Mouse (Mus musculus): ENCODE measurements around the gene Rftn1. TPM values are rescaled to one million over a fixed set of nuclear protein-coding genes. Genes with fewer than 3 reads are reported as not detected.

The Rftn1 gene
- total RNA-seq, 1 experiment from 2014 or later, result 68.2 TPM

DNA sequence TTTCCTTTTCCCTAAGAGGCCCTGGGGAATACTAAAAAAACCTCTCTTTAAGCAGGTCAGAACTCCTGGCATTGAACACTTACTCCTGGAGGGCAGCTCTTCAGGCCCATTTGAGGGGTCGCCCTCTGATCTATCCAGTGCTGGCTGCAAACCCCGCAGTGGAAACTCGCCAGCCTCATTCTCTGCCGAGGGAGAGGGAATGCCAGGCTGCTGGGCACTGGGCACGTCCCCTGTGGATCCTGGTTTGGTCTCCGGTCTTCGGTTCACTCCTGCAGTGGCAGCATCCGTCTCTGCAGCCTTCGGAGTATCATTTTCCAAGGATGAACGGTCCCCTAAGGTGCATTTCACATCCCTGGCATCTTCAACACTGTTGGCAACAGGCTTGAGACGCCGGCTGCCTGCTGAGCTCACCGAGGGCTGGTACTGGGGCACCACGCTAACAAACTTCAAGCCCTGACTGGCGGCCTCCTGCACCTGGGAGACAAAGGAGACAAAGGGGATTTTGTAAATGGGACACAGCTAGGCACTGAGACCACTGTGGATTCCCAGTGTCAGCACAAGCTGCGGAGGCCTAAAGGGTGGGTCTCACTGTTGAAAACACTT is 135.2 kb downstream of the Rftn1 start:
- no peak for ATAC-seq (replicated peaks; ENCODE audit: insufficient number of reproducible peaks, low FRiP score, low TSS enrichment, poor library complexity, severe bottlenecking)

DNA sequence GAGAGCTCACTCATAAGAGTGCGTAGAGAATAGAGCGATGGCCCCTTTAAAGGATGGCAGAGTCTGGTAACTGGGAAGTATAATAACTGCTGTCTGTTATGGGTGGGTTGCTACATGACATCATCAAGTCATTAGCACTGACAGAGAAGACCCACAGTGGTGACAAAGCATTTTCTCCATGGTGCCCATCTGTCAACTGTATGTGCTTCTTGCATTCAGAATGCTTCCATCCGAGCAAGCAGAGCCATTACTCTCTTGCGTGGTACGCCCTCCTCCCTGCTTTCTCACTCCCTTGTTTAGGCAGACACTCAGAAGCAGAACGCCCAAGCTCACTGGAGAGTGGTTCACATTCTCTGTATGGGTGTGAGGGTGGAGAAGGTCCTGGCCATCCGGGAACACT is 135.9 kb downstream of the Rftn1 start:
- no peak for ATAC-seq (replicated peaks; ENCODE audit: insufficient number of reproducible peaks, low FRiP score, low TSS enrichment, poor library complexity, severe bottlenecking)

DNA sequence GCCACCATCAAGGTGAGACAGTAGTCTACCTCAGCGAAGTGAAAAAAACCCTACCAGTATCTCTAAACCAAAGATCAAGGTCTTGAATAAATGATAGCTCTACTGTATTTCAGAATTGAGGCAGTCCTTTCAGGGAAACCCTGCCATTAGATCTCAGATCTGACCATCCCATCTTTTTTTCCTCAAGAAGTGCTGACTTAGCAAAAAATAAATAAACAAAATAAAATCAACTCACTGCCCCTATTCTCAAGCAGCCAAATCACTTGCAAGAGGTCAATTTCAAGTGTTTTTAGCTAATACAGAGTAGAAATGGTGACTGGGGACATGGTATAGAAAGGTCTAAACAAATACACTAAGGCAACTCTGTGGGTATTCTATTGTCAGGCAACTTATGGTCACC is 136.5 kb downstream of the Rftn1 start:
- no peak for ATAC-seq (replicated peaks; ENCODE audit: insufficient number of reproducible peaks, low FRiP score, low TSS enrichment, poor library complexity, severe bottlenecking)

DNA sequence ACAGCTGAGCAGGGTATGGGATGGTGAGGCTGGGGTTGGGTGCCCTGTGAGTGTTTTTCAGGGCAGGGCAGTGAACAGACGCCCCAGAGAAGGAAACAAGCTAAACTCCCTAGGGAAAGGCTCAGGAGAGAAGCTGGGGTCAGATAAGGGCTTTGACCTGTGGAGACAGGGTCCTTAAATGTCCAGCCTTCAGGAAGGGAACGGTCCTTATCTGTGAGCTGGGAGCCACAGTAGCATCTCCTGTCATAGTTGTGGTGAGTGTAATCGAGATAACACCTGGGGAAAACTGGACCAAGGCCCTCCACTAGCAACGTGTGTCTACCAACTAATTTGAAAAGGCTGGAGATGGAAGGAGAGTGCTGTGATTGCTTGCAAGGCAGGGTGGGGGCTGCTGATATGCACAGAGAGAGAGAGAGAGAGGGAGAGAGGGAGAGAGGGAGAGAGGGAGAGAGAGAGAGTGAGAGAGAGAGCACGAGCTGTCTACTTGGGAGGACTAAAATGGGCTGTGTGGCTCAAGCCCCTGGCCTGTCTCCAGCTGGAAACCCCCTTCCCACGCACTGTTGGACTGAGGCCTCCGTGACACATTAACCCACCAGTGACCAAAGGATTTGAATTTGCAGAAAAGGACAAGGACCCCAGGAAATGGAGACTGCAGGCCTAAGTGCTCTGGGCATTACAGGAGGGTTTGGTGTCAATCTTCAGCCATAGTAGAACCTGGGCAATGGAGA is 137.6 kb downstream of the Rftn1 start:
- no peak for ATAC-seq (replicated peaks; ENCODE audit: insufficient number of reproducible peaks, low FRiP score, low TSS enrichment, poor library complexity, severe bottlenecking)

DNA sequence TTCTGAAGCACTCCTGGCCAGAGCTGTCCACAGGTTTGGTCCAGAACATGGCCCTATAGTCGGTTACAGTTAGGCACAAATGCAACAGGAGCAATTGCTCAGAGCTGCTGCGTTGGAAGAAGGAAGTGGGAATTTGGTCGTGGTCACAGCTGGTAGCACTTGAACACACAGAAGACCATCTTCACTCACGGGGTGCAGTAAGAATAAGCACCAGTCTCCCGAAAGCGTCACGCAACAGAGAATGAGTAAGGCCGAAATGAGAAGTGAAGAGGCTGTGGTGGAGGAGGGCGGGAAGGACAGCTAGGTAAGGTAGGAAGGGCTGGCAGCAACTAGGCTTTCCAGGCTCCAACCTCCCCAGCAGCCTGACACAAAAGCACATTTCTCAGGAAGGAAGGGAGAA is 140.0 kb downstream of the Rftn1 start:
- ATAC-seq (replicated peaks; ENCODE audit: insufficient number of reproducible peaks, low FRiP score, low TSS enrichment, poor library complexity, severe bottlenecking), result peak; percentile 48; the same call in 1 of the 2 replicates

DNA sequence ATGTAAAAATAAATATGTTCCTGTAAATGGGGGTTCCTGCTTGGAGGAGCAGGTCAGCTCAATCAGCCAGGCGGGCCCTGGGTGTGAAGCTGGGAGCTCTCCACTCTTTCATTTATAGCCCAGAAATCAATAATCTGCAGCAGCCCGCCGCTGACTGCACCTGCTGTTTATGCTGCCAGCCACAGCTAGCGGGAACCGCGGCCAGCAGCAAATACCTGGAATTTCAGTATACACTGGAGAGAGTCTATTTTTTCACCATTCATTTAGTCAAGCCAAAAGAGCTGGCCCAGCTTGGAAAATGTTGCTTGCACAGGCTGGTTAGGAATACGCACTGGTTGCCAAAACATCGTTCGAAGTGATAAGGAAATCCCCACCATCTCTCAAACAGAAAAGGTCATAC is 142.3 kb downstream of the Rftn1 start:
- ATAC-seq (replicated peaks; ENCODE audit: insufficient number of reproducible peaks, low FRiP score, low TSS enrichment, poor library complexity, severe bottlenecking), result no peak

DNA sequence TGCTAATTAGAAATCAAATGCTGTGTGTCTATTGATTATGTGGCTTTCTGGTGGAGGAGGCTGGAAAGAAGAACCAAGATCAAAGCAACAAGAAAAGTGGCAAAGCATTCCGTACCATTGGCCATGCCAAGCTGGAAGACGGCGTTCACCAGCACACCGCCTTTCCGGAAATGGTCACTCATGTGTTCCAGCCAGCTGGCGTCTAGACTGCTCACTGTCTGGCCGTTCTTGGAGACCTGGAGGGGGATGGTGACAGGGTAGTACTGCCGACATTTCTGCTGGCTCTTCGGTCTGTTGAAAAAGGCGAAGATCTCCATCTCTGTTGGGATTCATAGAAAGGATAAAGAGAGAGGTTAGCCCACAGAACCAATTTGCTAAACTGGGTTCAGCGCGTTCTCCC is 143.3 kb downstream of the Rftn1 start:
- ATAC-seq (replicated peaks; ENCODE audit: insufficient number of reproducible peaks, low FRiP score, low TSS enrichment, poor library complexity, severe bottlenecking), result no peak

DNA sequence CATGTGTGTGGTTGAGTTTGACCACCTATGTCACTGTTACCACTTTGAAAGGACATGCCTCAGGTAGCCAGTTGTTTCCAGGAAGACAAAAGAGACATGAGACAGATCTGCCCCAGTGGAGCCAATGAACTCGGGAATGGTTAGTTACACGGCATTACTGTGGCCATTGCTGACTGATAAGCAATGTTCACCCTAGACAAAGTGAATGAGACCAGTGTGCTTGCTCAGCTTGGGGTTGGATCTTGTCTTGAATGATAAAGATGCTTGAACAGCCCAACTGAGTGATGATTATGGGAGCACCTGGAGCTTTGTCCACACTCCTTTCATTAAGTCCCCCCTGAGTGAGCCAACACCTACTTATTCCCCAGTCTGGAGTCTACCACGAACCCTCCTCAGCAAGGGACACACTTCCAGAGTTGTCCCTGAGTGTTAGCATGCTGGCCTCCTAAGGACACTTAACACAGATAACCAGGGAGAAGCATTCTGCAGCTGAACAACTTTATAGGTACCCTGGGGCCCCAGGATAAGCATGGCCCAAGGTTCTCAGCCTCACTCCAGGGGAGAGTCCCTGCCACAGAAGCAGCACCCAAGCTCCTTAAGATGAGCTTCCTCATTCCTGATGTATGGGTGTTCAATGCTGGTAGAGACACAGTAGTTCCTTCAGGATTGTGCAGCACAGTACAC is 149.6 kb downstream of the Rftn1 start:
- no peak for ATAC-seq (replicated peaks; ENCODE audit: insufficient number of reproducible peaks, low FRiP score, low TSS enrichment, poor library complexity, severe bottlenecking)

DNA sequence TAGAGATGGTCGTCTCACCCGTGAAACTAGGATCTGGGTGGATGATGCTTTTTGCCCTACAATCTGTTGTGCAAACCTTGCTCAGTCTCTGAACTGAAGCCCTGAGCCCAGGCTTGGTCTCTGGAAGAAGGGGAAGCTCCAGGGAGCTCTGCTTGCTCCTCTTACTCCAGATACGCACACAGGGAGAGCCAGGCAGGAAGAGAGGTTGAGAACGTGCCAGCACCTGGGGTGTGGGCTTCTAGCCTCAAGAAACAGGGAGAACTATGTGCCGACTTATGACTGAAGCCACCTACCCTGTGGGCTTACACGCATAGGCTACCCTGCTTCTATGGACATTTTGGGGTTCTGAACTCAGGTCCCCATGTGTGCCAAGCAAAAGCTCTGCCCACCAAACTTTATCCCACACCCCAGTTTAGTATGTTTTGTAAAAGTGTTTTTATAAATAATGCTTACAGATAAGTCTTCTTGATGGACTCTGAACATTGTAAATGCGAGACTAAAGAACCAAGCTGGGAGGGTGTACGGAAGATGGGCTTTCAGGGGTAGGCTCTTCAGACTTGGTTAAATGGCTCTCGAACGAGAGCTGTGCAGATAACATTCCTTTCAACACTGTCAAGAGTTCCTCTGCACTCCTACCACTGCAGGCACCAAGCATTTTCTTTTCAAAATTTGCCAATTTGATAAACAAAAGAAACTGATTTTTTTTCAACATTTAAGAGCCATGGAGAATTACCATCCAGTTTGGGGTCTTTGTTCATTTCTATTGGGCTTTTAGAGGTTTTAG is 152.4 kb downstream of the Rftn1 start:
- ATAC-seq (replicated peaks; ENCODE audit: insufficient number of reproducible peaks, low FRiP score, low TSS enrichment, poor library complexity, severe bottlenecking), result no peak

DNA sequence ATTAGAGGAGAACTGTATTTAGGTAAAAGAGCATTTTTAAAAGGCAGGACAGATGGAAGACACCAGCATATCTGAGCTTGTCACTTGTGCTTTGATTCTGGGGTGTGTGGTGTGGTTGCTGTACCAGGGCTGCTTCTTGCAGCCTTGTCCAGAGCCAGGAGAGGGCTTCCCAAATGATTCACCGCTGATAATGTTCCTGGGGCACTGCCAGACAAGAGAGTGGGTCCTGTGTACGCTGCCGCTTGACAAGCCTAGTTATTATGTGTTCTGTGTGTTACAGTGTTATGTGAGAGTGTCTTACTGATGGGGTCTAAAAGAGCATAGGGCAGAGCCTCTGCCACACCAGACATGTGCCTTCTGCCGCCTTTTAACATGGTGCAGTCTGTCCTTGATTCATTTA is 153.1 kb downstream of the Rftn1 start:
- no peak for ATAC-seq (replicated peaks; ENCODE audit: insufficient number of reproducible peaks, low FRiP score, low TSS enrichment, poor library complexity, severe bottlenecking)

DNA sequence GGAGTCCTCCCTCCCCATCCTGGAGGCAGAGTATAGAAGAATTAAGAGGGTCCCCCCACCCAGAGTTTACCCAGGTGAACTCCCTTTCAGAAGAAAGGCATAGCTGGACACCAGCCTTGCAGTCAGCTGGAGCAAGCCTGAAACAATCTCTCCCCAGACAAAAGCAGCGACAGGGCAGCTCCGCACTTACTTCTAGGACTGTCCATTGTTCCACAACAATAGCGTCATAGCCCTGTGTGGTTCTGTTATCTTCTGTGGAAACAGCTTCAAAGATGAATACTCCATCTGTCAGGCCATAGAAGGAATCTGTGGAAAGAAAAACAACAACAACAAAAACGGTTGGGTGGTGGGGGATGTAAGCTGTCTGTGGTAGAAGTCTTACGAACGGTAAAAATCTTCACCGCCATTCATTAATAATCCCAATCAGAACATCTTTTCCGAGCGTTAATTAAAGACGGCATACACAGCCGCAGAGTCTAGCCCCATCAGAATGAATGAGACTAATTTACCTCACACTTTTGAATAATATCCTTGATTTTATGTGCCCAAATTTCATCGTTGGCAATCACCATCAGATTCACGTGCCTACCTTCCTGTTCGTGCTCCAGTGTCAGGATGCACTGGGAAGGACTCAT is 153.6 kb downstream of the Rftn1 start:
- ATAC-seq (replicated peaks; ENCODE audit: insufficient number of reproducible peaks, low FRiP score, low TSS enrichment, poor library complexity, severe bottlenecking), result no peak

DNA sequence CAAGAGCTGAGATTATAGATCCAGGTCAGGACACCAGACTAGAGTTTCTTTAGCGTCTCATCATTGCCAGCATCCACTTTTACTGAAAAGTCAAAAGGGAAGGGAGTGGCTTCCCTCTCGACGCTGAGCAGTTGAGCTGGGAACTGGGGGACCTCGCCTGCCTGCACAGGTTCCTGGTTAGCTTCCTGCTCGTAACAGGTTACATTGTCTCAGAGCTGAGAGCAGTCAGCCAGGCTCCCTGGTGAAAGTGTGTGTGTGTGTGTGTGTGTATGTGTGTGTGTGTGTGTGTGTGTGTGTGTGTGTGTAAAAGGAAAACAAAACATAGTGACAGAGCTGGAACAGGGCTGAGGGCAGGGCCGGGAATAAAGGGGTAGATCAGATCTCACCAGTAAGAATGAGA is 156.8 kb downstream of the Rftn1 start:
- ATAC-seq (replicated peaks; ENCODE audit: insufficient number of reproducible peaks, low FRiP score, low TSS enrichment, poor library complexity, severe bottlenecking), result no peak

DNA sequence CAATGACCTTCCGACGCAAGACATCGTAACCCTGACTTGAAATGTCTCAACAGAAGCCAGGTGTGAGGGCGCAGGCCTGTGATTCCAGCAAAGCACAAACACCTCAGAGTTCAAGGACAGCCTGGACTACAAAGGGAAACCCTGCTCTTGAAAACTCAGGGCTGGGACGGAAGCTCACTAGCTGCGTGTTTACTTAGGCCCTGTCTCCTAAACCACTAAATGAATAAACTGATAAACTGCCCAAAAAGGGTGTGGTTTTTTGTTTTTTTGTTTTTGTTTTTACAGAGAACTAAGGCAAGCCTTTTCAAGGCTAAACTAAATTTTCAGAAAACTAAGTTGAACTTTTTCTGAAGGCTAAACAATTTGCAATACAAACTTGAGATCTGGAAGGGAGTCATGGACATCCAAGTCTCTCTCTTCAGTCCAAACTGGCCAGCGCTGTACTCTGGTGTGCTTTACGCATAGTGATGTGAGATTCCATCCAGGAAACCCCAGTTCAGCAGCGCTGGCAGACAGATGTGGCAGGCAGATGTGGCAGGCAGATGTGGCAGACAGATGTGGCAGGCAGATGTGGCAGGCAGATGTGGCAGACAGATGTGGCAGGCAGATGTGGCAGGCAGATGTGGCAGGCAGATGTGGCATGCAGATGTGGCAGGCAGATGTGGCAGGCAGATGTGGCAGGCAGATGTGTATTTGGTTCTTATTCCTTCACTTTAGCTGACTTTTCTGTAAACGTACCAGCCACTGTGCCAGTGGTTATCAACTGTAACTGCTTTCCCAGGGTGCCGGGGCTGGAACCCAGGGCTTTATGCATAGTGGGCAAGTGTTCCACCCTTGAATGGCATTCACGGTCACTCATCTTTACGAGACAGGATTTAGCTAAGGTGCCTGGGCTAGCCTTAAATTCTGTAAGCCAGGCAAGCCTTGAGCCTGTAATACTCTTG is 158.7 kb downstream of the Rftn1 start:
- ATAC-seq (replicated peaks; ENCODE audit: insufficient number of reproducible peaks, low FRiP score, low TSS enrichment, poor library complexity, severe bottlenecking), result no peak

DNA sequence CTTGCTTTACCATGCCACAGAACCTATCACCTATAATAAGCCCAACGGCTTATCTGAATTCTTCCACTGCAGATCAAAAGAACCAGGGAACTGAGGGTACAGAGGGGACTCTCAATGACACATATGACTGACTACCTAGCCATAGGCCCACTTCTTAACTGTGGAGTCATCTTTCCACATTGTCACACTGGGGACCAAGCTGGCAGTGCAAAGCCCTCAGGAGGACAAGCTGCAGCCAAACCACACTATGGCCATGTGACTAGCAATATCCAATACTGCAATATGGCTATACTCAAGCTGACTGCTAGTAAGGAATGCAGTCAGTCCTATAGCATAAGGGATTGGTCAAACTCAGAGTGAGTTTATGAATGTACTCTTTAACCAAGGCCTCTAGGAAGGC is 164.8 kb downstream of the Rftn1 start:
- ATAC-seq (replicated peaks; ENCODE audit: insufficient number of reproducible peaks, low FRiP score, low TSS enrichment, poor library complexity, severe bottlenecking), result 0 out of 2 replicates have a peak, but pooled peaks have one; percentile 10

DNA sequence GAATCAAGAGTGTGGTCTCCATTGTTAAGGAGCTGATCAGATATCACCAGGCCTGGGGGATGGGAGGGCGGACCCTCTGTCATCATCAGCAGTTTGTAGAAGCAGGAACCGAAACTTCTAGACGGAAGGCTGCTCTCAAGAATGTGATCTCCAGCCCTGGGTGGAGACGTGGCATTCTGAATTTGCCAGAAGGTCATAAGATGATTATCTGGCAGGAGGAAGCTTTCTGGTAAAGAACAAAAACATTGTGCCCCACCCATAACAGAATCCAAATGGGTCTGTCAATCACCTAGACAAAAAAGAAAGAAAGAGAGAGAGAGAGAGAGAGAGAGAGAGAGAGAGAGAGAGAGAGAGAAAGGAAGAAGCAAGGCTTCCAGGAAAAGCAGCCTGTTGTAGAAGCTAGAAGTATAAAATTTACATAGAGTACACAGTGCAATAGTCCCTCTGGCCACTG is 165.3 kb downstream of the Rftn1 start:
- ATAC-seq (replicated peaks; ENCODE audit: insufficient number of reproducible peaks, low FRiP score, low TSS enrichment, poor library complexity, severe bottlenecking), result peak; percentile 88

DNA sequence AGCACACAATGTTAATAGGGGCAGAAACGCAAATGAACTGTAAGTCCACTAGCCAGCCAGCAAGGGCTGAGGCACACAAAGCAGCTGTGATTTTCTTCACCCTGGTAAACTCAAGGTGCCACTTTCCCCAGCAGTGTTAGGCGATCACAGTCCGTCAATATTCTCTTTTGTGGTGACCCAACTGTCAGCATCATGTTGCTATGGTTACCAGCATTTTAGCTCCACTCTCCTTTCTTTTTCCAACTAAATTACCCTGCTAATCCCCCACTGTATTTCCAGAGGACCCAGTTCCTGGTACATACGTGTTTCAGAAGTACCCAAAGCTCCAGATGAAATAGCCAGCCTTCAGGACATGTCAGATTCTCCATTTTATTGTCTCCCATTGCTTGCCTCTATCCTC is 169.1 kb downstream of the Rftn1 start:
- ATAC-seq (replicated peaks; ENCODE audit: insufficient number of reproducible peaks, low FRiP score, low TSS enrichment, poor library complexity, severe bottlenecking), result no peak

DNA sequence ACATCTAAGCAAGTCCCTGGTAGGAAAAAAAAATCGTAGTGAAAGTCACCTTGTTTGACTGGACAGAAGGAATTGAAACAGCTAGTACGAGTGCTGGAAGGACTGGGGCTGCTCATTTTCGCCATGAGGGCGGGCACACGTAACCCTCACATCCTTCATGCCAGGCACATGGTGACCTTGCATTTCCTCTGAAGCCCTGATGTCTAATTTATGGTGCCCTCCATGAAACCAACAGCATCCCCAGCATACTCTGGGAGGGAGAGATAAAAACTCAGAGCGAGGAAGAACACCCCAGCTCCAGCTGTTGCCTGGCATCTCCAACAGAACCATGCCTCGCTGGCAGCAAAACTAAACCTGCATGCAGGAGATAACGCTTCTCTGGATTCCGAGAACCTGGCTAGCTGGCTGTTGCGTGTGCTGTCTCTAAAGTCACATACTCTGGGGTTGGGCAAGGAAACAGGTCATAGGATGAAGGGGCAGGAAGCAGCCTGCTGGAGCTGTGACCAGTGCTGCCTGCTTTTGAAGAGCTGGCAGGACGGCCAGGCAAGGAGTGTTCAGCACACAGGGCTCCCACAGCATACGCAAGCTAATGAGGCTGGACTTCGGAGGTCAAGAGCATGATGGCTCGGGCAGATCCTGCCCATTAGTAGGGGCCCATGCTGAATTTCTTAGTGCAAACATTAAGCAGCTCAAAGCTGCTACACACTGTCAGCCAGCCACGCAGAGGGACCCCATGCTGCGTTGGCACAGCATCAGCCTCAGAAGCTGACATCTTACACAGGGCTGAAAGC is 170.1 kb downstream of the Rftn1 start:
- no peak for ATAC-seq (replicated peaks; ENCODE audit: insufficient number of reproducible peaks, low FRiP score, low TSS enrichment, poor library complexity, severe bottlenecking)

All from monocyte, adult 5-6 weeks (primary cell).